In genomic region chr5:147551879-147552627, GRCm38 (mm10) we compare ENCODE assay signal across 14 mouse cellular contexts.
DNase-seq lines count a peak whose midpoint lies in the region; ATAC-seq and TF ChIP-seq lines count a peak whose summit lies in the region.
"Had no signal": no experiment of that assay in that cellular context is flagged by ENCODE, and none has a peak within 500 bp of the region (broad histone marks: within the 10 kb centered on the region; RNA-seq: fewer than 3 reads in every experiment).

No protein-coding gene starts in this region.

- no peak overlapping the region for H3K27ac ChIP-seq in embryonic facial prominence, embryonic 12.5 days
- H3K27ac ChIP-seq in embryonic facial prominence, embryonic 10.5 days (replicated peaks), result no peak overlapping the region
- H3K27ac ChIP-seq in midbrain, embryonic 11.5 days (ENCODE audit: low read depth, low read length), result no peak overlapping the region
- no peak overlapping the region for H3K27ac ChIP-seq in midbrain, embryonic 14.5 days (replicated peaks; ENCODE audit: low read depth, low read length)
- H3K27ac ChIP-seq in limb, embryonic 13.5 days, result peak overlapping the region; percentile 61; the same call in 1 of the 2 replicates
- H3K27ac ChIP-seq in stomach, postnatal 0 days (replicated peaks), result no peak overlapping the region
- H3K27ac ChIP-seq: intestine, embryonic 15.5 days; liver, embryonic 14.5 days had no signal

- no peak overlapping the region for H3K4me2 ChIP-seq in embryonic facial prominence, embryonic 12.5 days (replicated peaks)
- no peak overlapping the region for H3K4me2 ChIP-seq in midbrain, embryonic 11.5 days
- H3K4me2 ChIP-seq in midbrain, embryonic 14.5 days (ENCODE audit: low read length), result no peak overlapping the region
- 0 out of 2 replicates have a peak overlapping the region, but pooled peaks have one; percentile 7 for H3K4me2 ChIP-seq in limb, embryonic 13.5 days (replicated peaks)
- H3K4me2 ChIP-seq in stomach, postnatal 0 days (replicated peaks; ENCODE audit: low read depth), result no peak overlapping the region
- H3K4me2 ChIP-seq: intestine, embryonic 15.5 days had no signal

- H3K27me3 ChIP-seq in embryonic facial prominence, embryonic 12.5 days, result no peaks in the 10 kb centered on the region
- H3K27me3 ChIP-seq in embryonic facial prominence, embryonic 10.5 days (replicated peaks; ENCODE audit: low read depth, poor library complexity, severe bottlenecking), result no peaks in the 10 kb centered on the region
- no peaks in the 10 kb centered on the region for H3K27me3 ChIP-seq in midbrain, embryonic 11.5 days (ENCODE audit: control insufficient read depth, insufficient read depth, low read length)
- H3K27me3 ChIP-seq in midbrain, embryonic 14.5 days (ENCODE audit: control insufficient read depth, insufficient read depth, low read length), result no peaks in the 10 kb centered on the region
- H3K27me3 ChIP-seq in limb, embryonic 13.5 days, result no peaks in the 10 kb centered on the region
- no peaks in the 10 kb centered on the region for H3K27me3 ChIP-seq in stomach, postnatal 0 days (ENCODE audit: control insufficient read depth, insufficient read depth, low read length)
- H3K27me3 ChIP-seq: intestine, embryonic 15.5 days had no signal

- H3K4me3 ChIP-seq in embryonic facial prominence, embryonic 12.5 days, result no peak overlapping the region
- no peak overlapping the region for H3K4me3 ChIP-seq in embryonic facial prominence, embryonic 10.5 days
- no peak overlapping the region for H3K4me3 ChIP-seq in midbrain, embryonic 11.5 days (ENCODE audit: low read depth, low read length)
- no peak overlapping the region for H3K4me3 ChIP-seq in midbrain, embryonic 14.5 days (replicated peaks; ENCODE audit: low read depth, low read length)
- no peak overlapping the region for H3K4me3 ChIP-seq in limb, embryonic 13.5 days
- H3K4me3 ChIP-seq in stomach, postnatal 0 days (ENCODE audit: low read depth, low read length), result no peak overlapping the region
- H3K4me3 ChIP-seq: intestine, embryonic 15.5 days had no signal

- no peaks in the 10 kb centered on the region for H3K9me3 ChIP-seq in embryonic facial prominence, embryonic 12.5 days
- H3K9me3 ChIP-seq in embryonic facial prominence, embryonic 10.5 days, result no peaks in the 10 kb centered on the region
- H3K9me3 ChIP-seq in midbrain, embryonic 11.5 days (ENCODE audit: control insufficient read depth, low read length), result no peaks in the 10 kb centered on the region
- no peaks in the 10 kb centered on the region for H3K9me3 ChIP-seq in midbrain, embryonic 14.5 days (ENCODE audit: control insufficient read depth, low read length)
- no peaks in the 10 kb centered on the region for H3K9me3 ChIP-seq in limb, embryonic 13.5 days
- H3K9me3 ChIP-seq in stomach, postnatal 0 days (ENCODE audit: control insufficient read depth, low read length), result no peaks in the 10 kb centered on the region
- H3K9me3 ChIP-seq: intestine, embryonic 15.5 days had no signal

- H3K36me3 ChIP-seq in embryonic facial prominence, embryonic 12.5 days, result peaks cover 30% of the 10 kb centered on the region
- H3K36me3 ChIP-seq in embryonic facial prominence, embryonic 10.5 days (replicated peaks), result peaks cover 32% of the 10 kb centered on the region
- H3K36me3 ChIP-seq in midbrain, embryonic 11.5 days (ENCODE audit: control insufficient read depth, insufficient read depth, low read length), result 0 out of 2 replicates have a peak, but pooled peaks cover 2% of the 10 kb centered on the region
- peaks cover 36% of the 10 kb centered on the region for H3K36me3 ChIP-seq in midbrain, embryonic 14.5 days (ENCODE audit: control insufficient read depth, insufficient read depth, low read length)
- peaks cover 31% of the 10 kb centered on the region for H3K36me3 ChIP-seq in limb, embryonic 13.5 days
- H3K36me3 ChIP-seq in stomach, postnatal 0 days (ENCODE audit: control insufficient read depth, insufficient read depth, low read length), result 0 out of 2 replicates have a peak, but pooled peaks cover 3% of the 10 kb centered on the region

- DNase-seq in embryonic facial prominence, embryonic 10.5 days (ENCODE audit: low spot score), result no peak
- DNase-seq in midbrain, embryonic 11.5 days (ENCODE audit: low spot score, missing footprints), result peak; percentile 65
- no peak for DNase-seq in midbrain, embryonic 14.5 days
- no peak for DNase-seq in stomach, postnatal 0 days (ENCODE audit: low spot score)
- DNase-seq in frontal cortex, postnatal 10 days (ENCODE audit: low spot score in 2 of 2), result no peak
- DNase-seq: cerebellum, postnatal 10 days; layer of hippocampus, adult 9-11 months; spleen, adult 18-20 months; thymus, postnatal 25 days had no signal

- ATAC-seq in embryonic facial prominence, embryonic 12.5 days (ENCODE audit: insufficient number of reproducible peaks, insufficient read depth, low FRiP score, low TSS enrichment), result 0 out of 2 replicates have a peak, but pooled peaks have one; percentile 47
- no peak for ATAC-seq in midbrain, embryonic 11.5 days (ENCODE audit: low FRiP score)
- ATAC-seq in midbrain, embryonic 14.5 days (ENCODE audit: low FRiP score, low TSS enrichment), result no peak
- peak; percentile 61; the same call in 1 of the 2 replicates for ATAC-seq in limb, embryonic 13.5 days (ENCODE audit: low FRiP score, low read depth)
- no peak for ATAC-seq in stomach, postnatal 0 days (ENCODE audit: low FRiP score, low TSS enrichment)
- no peak for ATAC-seq in erythroblast, adult 5-6 weeks (replicated peaks; ENCODE audit: low FRiP score, poor library complexity, severe bottlenecking)
- ATAC-seq: intestine, embryonic 15.5 days had no signal

- TF ChIP-seq EP300 in stomach, postnatal 0 days (optimal IDR thresholded peaks at IDR 0.05), result no peak

- TF ChIP-seq CTCF in stomach, postnatal 0 days (IDR thresholded peaks at IDR 0.05; ENCODE audit: low read depth), result peak; percentile 35; the same call in 1 of the 2 replicates

- 63% methylated on average over 13 of the region's 13 CpGs for WGBS in embryonic facial prominence, embryonic 12.5 days
- WGBS in embryonic facial prominence, embryonic 10.5 days, result 75% methylated on average over 13 of the region's 13 CpGs
- 86% methylated on average over 13 of the region's 13 CpGs for WGBS in midbrain, embryonic 11.5 days
- 90% methylated on average over 13 of the region's 13 CpGs for WGBS in midbrain, embryonic 14.5 days
- WGBS in limb, embryonic 13.5 days, result 35% methylated on average over 13 of the region's 13 CpGs
- 79% methylated on average over 13 of the region's 13 CpGs for WGBS in stomach, postnatal 0 days

- H3K9ac ChIP-seq in embryonic facial prominence, embryonic 12.5 days, result no peak overlapping the region
- H3K9ac ChIP-seq in midbrain, embryonic 11.5 days (ENCODE audit: low read length), result no peak overlapping the region
- H3K9ac ChIP-seq in midbrain, embryonic 14.5 days (replicated peaks; ENCODE audit: low read length), result no peak overlapping the region
- no peak overlapping the region for H3K9ac ChIP-seq in limb, embryonic 13.5 days
- H3K9ac ChIP-seq in stomach, postnatal 0 days (ENCODE audit: low read length), result no peak overlapping the region
- H3K9ac ChIP-seq: intestine, embryonic 15.5 days; liver, embryonic 14.5 days had no signal

- H3K4me1 ChIP-seq in embryonic facial prominence, embryonic 12.5 days, result peaks cover 2% of the 10 kb centered on the region; the same call in 1 of the 2 replicates
- H3K4me1 ChIP-seq in embryonic facial prominence, embryonic 10.5 days, result peaks cover 18% of the 10 kb centered on the region
- H3K4me1 ChIP-seq in midbrain, embryonic 11.5 days (ENCODE audit: control insufficient read depth, insufficient read depth, low read length), result no peaks in the 10 kb centered on the region
- H3K4me1 ChIP-seq in midbrain, embryonic 14.5 days (ENCODE audit: control insufficient read depth, insufficient read depth, low read length), result no peaks in the 10 kb centered on the region
- peaks cover 28% of the 10 kb centered on the region for H3K4me1 ChIP-seq in limb, embryonic 13.5 days
- no peaks in the 10 kb centered on the region for H3K4me1 ChIP-seq in stomach, postnatal 0 days (replicated peaks; ENCODE audit: control insufficient read depth, insufficient read depth)
- H3K4me1 ChIP-seq: intestine, embryonic 15.5 days had no signal

Comparison
In these comparisons a context has a peak if more than half of its experiments do, and no peak if none do; other contexts are left out.
1. ATAC-seq: peak in embryonic facial prominence, embryonic 12.5 days (single experiment) and limb, embryonic 13.5 days (single experiment); none in midbrain, embryonic 11.5 days (single experiment), midbrain, embryonic 14.5 days (single experiment), stomach, postnatal 0 days (single experiment) and erythroblast, adult 5-6 weeks (single experiment).